Mouse (Mus musculus) pancreas, adult 10 weeks (tissue): ENCODE data around the gene Gm20873. TPM values are rescaled to one million over a fixed set of nuclear protein-coding genes. Genes with fewer than 3 reads are reported as not detected.

ENCODE experiments used
- polyA plus RNA-seq: library from polyadenylated mRNA; stranded (reverse); fragments of 350-450 nt; fragmentation: Illumina TruSeq; extraction: RNeasy Lipid Tissue Mini Kit (QIAGEN cat#74804); gene quantifications from one replicate; pipeline ENCODE4 v1.2.3, GENCODE M21; 2015; ENCODE audit warnings: low read depth, low replicate concordance; ENCODE audit not compliant: insufficient read depth

The Gm20873 gene
- not detected for polyA plus RNA-seq

GRCm38 (mm10) chrY:6266798-6267197 is at the start of gene Gm20873:
TSS of gene Gm20873 (plus strand) at chrY:6267098.

GRCm38 (mm10) chrY:6237895-6238294 is 29.0 kb upstream of the Gm20873 start, which contains the start of gene Gm21746:
TSS of gene Gm21746 (minus strand) at chrY:6237995.

Other genes starting within 250 kb of the Gm20873 start
- not detected for gene Gm21746, start 29.1 kb upstream of the Gm20873 start, polyA plus RNA-seq